Mouse (Mus musculus): ENCODE measurements at regions not wholly inside any gene's neighbourhood (a gene's known extent, or its start where the extent isn't known, plus 50 kb on each side); places are given as distances from the start of the nearest gene placed in this dataset.

DNA sequence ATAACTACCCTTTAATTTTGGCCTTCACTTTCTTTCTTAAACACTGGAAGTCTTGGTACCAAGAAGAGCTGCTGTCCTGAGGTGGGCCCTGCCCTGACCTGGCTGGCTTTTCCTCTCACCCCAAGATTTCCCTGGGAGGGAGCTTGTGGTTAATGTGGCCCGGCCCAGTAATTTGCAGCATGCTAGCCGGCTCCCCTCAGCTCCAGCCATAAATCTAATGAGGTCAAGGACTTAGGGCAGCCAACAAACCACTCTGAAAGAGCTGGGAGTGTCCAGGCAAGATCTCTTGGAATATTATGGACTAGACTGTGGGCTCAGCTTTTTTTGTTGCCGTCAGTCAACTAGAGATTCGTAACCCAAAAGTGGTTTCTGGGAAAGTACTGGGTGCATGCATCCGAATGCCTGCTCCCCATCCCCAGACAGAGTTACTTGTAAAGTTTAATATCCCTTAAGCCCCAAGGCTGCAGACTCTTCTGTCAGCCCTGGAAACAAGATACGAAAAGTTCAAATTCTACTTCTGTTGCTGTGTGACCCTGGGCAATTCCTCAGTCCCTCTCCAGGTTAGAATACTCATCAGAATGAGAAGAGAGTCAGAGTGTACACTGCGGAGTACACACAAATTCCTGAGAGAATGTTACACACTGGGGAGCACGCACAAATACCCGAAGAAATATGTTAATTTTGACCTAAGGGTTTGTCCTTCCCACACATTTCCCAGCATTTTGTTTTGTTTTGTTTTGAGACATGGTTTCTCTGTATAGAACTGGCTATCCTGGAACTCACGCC is 150.8 kb upstream of the Dapk1 start:
- in situ Hi-C loops (cut with MboI; ENCODE audit: low pct_unique_long_range_greater_than_20kb in 1 of 2, low sequenced_read_pairs in 2 of 2, unreplicated experiment in 1 of 2), result loop anchor here (10.0 to 25.0 kb wide), 2 partner anchors 564 to 566 kb away; no protein-coding TSS in a partner anchor

DNA sequence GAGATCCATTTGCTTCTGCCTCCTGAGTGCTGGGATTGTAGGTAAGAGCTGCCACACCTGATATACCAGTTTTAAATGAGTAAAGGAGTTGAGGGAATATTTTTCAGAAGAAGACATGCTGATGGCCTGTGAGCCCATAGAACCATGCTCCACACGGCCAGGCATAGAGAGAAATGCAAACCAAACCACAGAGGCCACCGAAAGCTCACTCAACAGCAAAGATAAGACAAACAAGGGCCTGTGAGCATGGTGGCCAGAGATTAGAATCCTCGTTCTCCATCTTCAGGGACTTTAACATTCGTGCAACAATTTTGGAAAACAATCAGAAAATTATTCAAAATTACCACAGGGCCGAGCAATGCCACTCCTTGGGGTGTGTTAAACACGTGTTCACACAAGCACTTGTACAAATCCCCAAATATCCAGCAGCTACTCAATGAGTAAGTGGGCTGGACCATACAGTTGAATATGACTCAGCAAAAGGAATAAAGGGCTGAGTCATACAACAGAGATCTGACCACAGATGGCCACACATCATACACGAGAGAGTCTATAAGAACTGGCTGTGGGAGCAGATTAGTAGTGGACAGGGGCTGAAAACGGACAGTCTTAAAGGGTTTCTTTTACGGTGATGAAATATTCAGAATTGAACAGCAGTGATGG is 147.8 kb upstream of the Dapk1 start:
- in situ Hi-C loops (cut with MboI; ENCODE audit: low pct_unique_long_range_greater_than_20kb in 1 of 2, low sequenced_read_pairs in 2 of 2, unreplicated experiment in 1 of 2), result loop anchor here (10.0 to 25.0 kb wide), 2 partner anchors 567 to 569 kb away; no protein-coding TSS in a partner anchor

DNA sequence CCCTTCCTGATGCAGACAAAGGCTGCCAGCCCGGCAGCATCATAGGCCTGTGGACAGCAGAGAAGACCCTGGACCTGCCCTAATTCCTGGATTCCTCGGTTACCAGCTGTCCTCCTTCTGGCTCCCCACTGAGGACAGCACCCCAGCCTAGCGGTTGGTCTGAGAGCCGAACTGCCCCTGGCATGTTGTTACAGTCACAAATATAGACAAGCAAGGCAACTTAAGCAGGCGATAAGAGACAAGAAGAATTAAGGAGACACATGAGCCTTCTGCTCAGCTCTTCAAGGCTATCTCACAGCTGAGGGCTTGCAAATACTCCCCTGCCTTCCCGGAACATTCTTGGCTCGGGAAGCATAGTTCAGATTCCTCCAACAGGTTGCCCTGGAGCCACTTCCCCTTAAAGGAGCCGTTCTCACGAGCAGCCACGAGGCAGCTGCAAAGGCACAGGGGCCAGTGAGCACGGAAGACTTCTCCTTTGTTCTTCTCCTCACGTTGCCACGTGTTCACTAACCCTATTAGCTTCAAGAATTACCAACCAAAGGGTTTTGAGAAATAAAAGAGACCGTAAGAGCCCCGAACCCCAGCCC is 146.6 kb upstream of the Dapk1 start:
- in situ Hi-C loops (cut with MboI; ENCODE audit: low pct_unique_long_range_greater_than_20kb in 1 of 2, low sequenced_read_pairs in 2 of 2, unreplicated experiment in 1 of 2), result loop anchor here (10.0 to 25.0 kb wide), 2 partner anchors 568 to 570 kb away; no protein-coding TSS in a partner anchor

DNA sequence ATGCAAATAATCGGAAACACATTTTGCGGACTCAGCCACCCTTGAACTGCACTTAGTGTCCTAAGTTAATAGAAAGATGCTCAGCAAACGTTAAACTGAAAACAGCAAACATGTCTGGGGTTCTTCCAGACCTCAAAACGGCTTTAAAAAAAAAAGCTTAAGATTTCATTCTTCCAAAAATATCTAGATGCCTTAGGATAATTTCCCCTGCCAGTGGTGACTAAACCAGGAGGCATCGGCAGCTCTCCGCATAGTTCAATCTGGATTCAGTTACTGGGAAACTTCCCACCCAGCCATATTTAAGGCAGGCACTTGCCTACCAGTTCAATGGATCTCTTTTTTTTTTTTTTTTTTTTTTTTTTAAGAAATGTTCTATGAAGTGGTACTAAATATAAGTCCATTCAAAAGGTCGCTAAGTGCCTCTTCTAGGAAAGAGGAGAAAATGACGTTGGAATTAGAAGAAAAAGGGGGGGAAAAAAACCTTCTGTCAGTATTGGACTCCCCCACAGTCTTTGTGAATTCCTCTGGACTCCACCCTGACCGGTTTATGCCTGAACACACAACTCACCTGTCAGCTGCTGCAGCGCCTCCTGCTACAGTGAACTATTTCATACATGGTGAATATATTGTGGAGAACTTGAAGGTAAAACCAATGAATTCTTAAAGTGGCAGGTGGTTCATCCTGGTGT is 145.7 kb upstream of the Dapk1 start:
- in situ Hi-C loops (cut with MboI; ENCODE audit: low pct_unique_long_range_greater_than_20kb in 1 of 2, low sequenced_read_pairs in 2 of 2, unreplicated experiment in 1 of 2), result loop anchor here (10.0 to 25.0 kb wide), 2 partner anchors 569 to 571 kb away; no protein-coding TSS in a partner anchor

DNA sequence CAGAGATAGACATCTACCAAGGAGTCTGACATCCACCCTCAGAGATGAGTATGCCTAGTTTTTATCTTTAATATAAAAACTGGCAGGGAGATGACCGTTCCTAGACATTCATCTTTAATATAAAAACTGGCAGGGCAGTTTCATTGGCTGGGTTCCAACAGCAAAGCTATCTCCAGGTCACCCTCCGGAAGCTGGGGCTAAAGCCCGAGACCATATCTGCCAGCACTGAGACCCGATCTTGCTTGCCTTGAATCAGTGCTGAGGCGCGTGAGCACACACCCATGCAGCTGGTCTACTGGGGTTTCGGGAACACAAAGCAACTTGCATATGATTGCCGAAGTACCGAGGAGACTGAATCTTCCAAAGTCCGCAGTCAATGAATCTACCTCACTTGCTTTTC is 144.5 kb upstream of the Dapk1 start:
- in situ Hi-C loops (cut with MboI; ENCODE audit: low pct_unique_long_range_greater_than_20kb in 1 of 2, low sequenced_read_pairs in 2 of 2, unreplicated experiment in 1 of 2), result loop anchor here (10.0 to 25.0 kb wide), 2 partner anchors 570 to 572 kb away; no protein-coding TSS in a partner anchor

DNA sequence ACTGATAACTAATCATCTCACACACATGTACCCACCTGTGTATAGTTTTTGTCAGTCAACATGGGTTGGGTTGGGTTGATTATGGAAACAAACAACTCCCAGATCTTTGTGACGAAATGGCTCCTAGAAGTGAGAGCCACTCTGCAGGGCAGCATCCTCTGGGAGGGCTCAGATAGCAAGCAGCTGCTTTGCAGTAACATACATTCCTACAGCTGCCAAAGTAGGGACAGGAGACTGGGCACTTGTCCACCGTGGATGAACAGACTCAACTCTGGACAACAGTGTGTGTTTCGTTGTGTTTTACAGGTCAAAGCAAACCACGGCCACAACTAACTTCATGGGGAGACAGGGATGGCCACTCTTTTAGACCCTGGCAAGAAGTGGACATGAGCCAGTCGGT is 142.7 kb upstream of the Dapk1 start:
- in situ Hi-C loops (cut with MboI; ENCODE audit: low pct_unique_long_range_greater_than_20kb in 1 of 2, low sequenced_read_pairs in 2 of 2, unreplicated experiment in 1 of 2), result loop anchor here (10.0 to 25.0 kb wide), 2 partner anchors 572 to 574 kb away; no protein-coding TSS in a partner anchor

DNA sequence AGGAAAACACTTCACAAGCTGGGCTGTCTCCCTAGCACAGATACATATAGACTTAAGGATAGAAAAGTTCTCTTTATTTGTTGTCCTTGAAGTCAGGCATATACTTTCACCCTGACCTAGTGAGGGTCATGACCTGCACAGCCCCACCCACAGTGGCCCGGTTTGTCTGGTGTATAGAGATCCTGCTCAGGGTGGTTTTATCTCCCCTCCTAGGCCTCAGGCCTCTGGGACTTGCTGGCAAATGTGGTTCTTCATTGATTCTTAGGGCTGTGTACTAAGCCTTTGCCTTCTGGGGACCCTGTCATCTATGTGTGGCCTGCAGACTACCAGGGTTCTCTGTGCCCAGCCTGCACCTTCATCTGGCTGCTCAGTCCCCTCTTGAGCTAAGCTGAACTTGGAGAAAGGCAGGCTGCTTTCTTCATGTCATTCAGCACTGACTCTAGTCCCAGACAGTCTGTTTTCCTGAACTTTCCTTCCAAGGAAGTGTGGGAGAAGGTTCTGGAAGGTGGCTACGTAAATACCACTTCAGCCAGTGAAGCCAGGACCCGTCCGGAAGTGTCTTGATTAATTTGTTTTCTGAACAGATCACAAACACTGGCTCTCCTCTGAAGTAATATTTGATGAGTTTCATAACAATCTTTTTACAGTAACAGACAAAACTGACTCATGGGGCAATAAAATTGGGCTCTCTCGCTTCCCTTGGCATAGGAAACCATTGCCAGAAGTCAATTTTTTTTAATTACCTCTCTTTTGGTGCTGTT is 135.0 kb upstream of the Dapk1 start:
- in situ Hi-C loops (cut with MboI; ENCODE audit: low pct_unique_long_range_greater_than_20kb in 1 of 2, low sequenced_read_pairs in 2 of 2, unreplicated experiment in 1 of 2), result loop anchor here in 1 of 2 experiments (25.0 kb wide), 1 partner anchor 579 kb away; no protein-coding TSS in a partner anchor

DNA sequence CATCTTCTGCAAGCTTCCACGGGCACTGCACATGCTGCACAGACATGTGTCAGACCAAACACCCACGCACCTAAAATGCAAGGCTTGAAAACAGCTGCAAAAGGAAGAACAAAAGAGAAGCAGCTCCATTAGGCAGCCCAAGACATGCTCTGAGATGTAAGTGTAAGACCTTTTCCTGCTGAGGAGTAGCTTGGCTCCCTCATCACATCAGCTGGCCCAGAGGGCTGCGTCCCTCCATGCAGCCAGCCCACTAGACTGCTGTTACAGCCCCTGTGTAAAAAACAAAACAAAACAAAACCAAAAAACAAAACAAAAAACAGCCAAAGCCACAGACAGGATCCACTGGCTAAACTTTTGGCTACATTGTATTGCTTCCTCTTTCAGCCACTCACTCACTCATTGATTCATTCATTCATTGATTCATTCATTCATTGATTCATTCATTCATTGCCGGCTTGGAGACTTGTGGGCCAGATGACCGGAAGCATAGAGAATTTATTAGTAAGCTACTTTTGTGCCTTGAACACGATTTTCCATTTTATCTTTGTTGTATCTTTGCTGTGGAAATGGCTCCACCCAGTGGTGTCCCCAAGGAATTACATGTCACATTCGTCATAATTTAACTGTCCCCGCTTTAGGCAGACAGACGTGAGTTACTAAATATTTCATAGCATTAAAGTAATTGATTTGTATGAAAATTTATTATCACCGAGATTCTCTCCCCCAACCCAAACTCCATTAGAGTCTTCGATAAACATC is 133.7 kb upstream of the Dapk1 start:
- in situ Hi-C loops (cut with MboI; ENCODE audit: low pct_unique_long_range_greater_than_20kb in 1 of 2, low sequenced_read_pairs in 2 of 2, unreplicated experiment in 1 of 2), result loop anchor here in 1 of 2 experiments (25.0 kb wide), 1 partner anchor 581 kb away; no protein-coding TSS in a partner anchor

DNA sequence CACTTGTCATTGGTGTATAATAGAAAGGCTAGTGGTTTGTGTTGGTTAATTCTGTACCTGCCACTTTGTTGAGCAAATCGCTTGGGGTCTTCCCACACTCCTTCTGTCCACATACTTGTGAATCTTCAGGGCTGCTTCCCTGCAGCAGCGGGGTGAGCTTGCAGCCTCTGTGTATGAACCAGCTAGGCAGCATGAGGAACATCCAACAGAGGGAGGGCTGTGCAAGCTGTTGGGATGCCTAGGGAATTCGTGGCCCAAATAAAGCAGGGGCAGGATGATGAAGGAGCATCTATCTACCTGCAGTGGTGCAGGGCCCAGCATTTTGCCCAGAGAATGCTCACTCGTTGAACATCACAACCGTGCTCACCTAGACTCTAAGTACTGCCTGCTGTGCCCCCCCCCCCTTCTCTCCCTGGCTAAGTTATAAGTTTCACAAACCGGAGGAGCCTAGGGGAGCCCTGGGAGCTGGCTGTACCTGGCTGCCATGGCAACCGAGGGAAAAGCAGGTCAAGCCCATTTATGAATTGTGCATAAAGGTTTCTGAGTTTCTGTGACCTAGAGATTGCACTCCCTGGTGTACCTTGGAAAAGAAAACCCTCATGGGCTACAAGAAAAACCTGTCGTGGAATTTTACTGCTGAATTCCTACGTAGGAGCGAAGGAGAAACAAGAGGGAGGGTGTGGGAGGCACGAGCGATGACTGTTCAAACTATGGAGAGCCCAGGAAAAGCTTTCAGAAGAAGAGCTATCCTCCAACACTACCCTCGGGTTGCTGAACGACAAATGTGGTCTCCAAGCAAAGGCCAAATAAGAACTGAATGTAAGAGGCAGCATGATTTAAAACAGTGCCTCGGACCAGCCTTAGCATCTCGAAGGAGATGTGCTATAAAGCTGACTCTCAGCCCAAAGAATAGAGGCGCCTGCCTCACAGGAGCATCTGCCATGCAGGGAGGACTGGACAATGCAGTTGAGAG is 131.0 kb upstream of the Dapk1 start:
- in situ Hi-C loops (cut with MboI; ENCODE audit: low pct_unique_long_range_greater_than_20kb in 1 of 2, low sequenced_read_pairs in 2 of 2, unreplicated experiment in 1 of 2), result loop anchor here in 1 of 2 experiments (25.0 kb wide), 1 partner anchor 583 kb away; no protein-coding TSS in a partner anchor

DNA sequence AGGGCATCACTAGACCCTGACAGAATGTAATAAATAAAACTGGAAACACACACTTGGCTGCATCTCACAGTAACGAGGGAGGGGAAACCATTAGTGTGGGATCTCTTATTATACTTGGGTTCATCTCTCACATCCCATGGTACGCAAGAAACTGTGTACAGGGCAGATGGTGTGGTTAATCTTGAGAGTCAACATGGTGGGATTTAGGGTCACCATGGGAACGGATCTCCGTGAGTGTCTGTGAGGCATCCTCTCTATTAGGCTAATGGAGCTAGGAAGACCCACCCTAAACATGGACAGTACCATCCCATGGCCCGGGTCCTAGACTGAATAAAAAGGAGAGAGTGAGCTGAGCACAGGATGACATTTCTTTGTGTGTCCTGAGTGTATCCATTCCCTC is 130.1 kb upstream of the Dapk1 start:
- in situ Hi-C loops (cut with MboI; ENCODE audit: low pct_unique_long_range_greater_than_20kb in 1 of 2, low sequenced_read_pairs in 2 of 2, unreplicated experiment in 1 of 2), result loop anchor here in 1 of 2 experiments (25.0 kb wide), 1 partner anchor 584 kb away; no protein-coding TSS in a partner anchor

DNA sequence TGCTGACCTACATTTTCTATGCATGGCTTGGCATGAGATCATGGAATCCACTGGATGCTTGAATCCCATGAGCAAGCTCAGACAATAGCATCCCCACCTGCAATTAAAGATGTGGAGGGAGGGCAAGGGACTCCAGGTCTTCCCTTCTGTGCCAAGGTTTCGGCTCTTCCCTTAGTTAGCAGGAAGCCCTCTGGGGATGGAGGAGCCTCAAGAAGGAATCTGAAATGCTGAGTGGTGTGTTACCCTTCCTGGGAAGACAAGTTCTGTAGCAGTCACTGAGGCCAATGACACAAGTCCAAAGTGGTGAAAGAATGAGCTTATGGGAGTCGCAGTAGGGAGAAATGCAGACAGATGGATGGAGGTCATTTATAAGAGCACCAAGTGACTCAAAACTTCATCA is 125.4 kb upstream of the Dapk1 start:
- in situ Hi-C loops (cut with MboI; ENCODE audit: low pct_unique_long_range_greater_than_20kb in 1 of 2, low sequenced_read_pairs in 2 of 2, unreplicated experiment in 1 of 2), result no loop called here

DNA sequence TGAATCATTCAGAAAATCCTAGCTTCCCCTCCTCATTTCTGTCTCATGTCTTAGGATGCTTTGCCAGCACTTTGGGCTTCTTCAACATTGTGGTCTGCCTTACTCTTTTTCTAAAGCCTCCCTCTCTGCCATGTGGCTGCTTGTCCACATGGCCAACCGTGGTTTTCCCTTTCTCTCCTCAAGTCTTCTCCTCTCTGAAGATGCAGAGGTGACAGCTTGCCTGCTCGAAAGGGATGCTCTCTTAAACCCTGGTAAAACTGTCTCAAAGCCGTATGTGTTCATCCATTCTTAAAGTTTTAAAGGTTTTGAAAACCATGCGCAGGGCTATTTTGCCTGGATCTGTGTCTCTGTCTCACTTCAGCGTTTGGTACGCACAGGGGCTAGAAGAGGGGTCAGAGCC is 123.4 kb upstream of the Dapk1 start:
- in situ Hi-C loops (cut with MboI; ENCODE audit: low pct_unique_long_range_greater_than_20kb in 1 of 2, low sequenced_read_pairs in 2 of 2, unreplicated experiment in 1 of 2), result no loop called here

DNA sequence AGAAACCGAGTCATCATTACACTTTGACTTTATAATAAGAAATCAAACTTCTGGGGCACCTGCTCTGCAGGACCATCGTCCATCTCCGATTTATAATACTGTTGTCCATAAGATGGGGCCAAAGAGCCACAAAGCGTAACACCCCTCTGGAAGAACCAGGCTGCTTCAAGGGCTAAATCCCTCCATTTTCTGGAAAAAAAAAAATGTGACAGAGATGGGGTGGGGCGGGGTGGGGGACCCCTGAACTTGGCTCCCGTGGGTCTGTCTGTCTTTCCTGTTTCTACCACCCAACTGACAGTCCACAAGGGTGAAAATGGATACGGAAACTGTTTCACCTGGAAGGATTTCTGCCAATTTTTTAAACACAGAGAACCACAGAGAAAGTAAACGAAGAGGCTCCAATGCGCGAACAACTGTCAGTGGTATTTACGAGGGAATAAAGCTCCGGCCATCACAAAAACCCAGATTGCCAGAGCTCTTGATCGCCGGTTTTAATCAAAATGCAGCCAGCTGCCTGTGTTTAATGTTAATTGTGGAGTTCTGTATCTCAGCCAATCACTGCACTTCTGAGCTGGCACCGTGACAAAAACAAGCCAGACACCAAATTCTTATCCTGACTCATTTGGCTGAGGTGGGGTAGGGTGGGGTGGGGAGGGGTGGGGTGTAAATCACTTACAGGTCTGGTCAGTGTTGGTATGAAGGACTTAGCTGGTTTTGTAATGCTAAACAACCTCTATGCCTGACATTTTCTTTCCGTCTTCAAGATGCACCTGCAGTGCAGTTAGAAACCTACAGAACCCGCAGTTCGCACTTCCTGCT is 122.5 kb upstream of the Dapk1 start:
- in situ Hi-C loops (cut with MboI; ENCODE audit: low pct_unique_long_range_greater_than_20kb in 1 of 2, low sequenced_read_pairs in 2 of 2, unreplicated experiment in 1 of 2), result no loop called here

DNA sequence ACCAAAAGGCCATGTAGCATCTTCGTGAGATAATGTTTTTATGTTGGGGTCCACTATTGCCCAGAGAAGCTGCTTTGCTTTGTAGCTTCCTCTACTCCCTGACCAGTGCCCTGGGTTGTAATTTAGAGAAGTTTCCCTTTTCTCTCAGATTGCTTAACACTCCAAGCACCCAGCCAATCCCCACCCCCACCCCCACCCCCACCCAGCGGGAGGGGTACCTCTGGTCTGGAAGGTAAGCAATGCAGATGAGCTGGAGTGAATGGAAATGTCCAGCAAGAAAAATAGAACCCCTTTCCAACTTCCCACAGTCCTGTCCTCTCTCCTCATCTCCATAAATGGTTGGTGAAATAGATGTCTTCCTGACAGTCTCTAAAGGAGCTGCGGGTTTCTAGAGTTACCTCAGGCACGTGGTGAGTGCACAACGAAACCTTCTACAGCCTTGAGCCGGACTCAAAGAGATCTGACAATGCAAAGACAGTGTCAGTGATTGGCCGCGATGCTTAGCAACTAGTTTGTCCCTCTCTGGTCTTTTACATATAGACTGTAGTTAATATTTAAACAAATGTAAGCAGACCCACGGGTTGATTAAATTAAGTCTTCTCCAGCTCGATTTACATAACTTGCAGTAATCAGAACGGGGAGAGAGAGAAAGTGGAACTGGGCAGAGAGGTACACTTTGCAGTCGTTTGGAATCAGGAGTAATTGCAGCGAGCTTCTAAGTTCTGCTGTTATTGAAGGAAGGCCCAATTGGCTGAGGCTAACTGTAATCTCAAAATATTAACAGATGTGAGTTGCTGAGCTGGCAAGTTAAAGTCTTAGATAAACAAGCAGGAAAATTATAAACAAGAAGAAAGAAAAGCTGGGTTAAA is 121.7 kb upstream of the Dapk1 start:
- in situ Hi-C loops (cut with MboI; ENCODE audit: low pct_unique_long_range_greater_than_20kb in 1 of 2, low sequenced_read_pairs in 2 of 2, unreplicated experiment in 1 of 2), result loop anchor here (5.0 kb wide), 2 partner anchors 262 to 267 kb away; no protein-coding TSS in a partner anchor

All from mouse embryonic stem cell (cell line).